Mouse (Mus musculus): ENCODE data around the gene Rgl2. TPM values are rescaled to one million over a fixed set of nuclear protein-coding genes. Genes with fewer than 3 reads are reported as not detected.

The Rgl2 gene
- polyA plus RNA-seq, 2 experiments = 48.7 to 193 TPM

- WGBS = 68% methylated on average over 3 of the region's 3 CpGs
- no peaks in the 10 kb centered on the region for H3K9me3 ChIP-seq (ENCODE audit: control insufficient read depth, low read length)
- H3K9ac ChIP-seq (ENCODE audit: low read depth, low read length, severe bottlenecking) = no peak overlapping the region
- no peak overlapping the region for H3K4me3 ChIP-seq (replicated peaks; ENCODE audit: low read length)
- no peaks in the 10 kb centered on the region for H3K36me3 ChIP-seq (ENCODE audit: control insufficient read depth, insufficient read depth, low read length)
- no peaks in the 10 kb centered on the region for H3K4me1 ChIP-seq (ENCODE audit: control insufficient read depth, insufficient read depth, low read length)
- no peak for TF ChIP-seq POLR2A (IDR thresholded peaks at IDR 0.05; ENCODE audit: borderline replicate concordance, extremely low read depth, insufficient read depth, insufficient read length)
- H3K27me3 ChIP-seq (ENCODE audit: control insufficient read depth, insufficient read depth, low read length) = peaks cover 11% of the 10 kb centered on the region
- H3K27ac ChIP-seq (replicated peaks; ENCODE audit: low read depth, low read length) = no peak overlapping the region
- no peak for DNase-seq (ENCODE audit: low spot score)
- no peak for ATAC-seq (ENCODE audit: low FRiP score, low read depth)
- H3K4me2 ChIP-seq (replicated peaks; ENCODE audit: low read depth, low read length, severe bottlenecking) = no peak overlapping the region
These were observed 44.2 kb downstream of the Rgl2 start for GRCm38 (mm10) chr17:33973572-33973971.

- H3K4me3 ChIP-seq (replicated peaks; ENCODE audit: low read length) = peak overlapping the region; percentile 27
- no peaks in the 10 kb centered on the region for H3K36me3 ChIP-seq (ENCODE audit: control insufficient read depth, insufficient read depth, low read length)
- DNase-seq (ENCODE audit: low spot score) (no peak), ATAC-seq (ENCODE audit: low FRiP score, low read depth) (no peak)
- H3K27me3 ChIP-seq (ENCODE audit: control insufficient read depth, insufficient read depth, low read length) = peaks cover 29% of the 10 kb centered on the region
- 3% methylated on average over 57 of the region's 57 CpGs for WGBS
- H3K27ac ChIP-seq (replicated peaks; ENCODE audit: low read depth, low read length) = no peak overlapping the region
- no peaks in the 10 kb centered on the region for H3K9me3 ChIP-seq (ENCODE audit: control insufficient read depth, low read length)
- peak overlapping the region; percentile 34 for H3K9ac ChIP-seq (ENCODE audit: low read depth, low read length, severe bottlenecking)
- peak overlapping the region; percentile 49 for H3K4me2 ChIP-seq (replicated peaks; ENCODE audit: low read depth, low read length, severe bottlenecking)
- TF ChIP-seq POLR2A (IDR thresholded peaks at IDR 0.05; ENCODE audit: borderline replicate concordance, extremely low read depth, insufficient read depth, insufficient read length) = no peak
- no peaks in the 10 kb centered on the region for H3K4me1 ChIP-seq (ENCODE audit: control insufficient read depth, insufficient read depth, low read length)
These were observed 48.7 kb downstream of the Rgl2 start for GRCm38 (mm10) chr17:33977861-33978557.

- Histone ChIP-seq H3K36me3 (ENCODE audit: control insufficient read depth, insufficient read depth, low read length) (no peaks in the 10 kb centered on the region), H3K9me3 (ENCODE audit: control insufficient read depth, low read length) (no peaks in the 10 kb centered on the region), H3K27ac (replicated peaks; ENCODE audit: low read depth, low read length) (no peak overlapping the region), H3K27me3 (ENCODE audit: control insufficient read depth, insufficient read depth, low read length) (peaks cover 29% of the 10 kb centered on the region), H3K4me2 (replicated peaks; ENCODE audit: low read depth, low read length, severe bottlenecking) (peak overlapping the region; percentile 49), H3K4me3 (replicated peaks; ENCODE audit: low read length) (peak overlapping the region; percentile 27), H3K9ac (ENCODE audit: low read depth, low read length, severe bottlenecking) (peak overlapping the region; percentile 34; the same call in 1 of the 2 replicates), H3K4me1 (ENCODE audit: control insufficient read depth, insufficient read depth, low read length) (no peaks in the 10 kb centered on the region)
- TF ChIP-seq POLR2A (IDR thresholded peaks at IDR 0.05; ENCODE audit: borderline replicate concordance, extremely low read depth, insufficient read depth, insufficient read length) = no peak
- DNase-seq (ENCODE audit: low spot score) (no peak), ATAC-seq (ENCODE audit: low FRiP score, low read depth) (no peak)
- WGBS = 10% methylated on average over 15 of the region's 17 CpGs
These were observed 49.3 kb downstream of the Rgl2 start for GRCm38 (mm10) chr17:33978631-33979031.

GRCm38 (mm10) chr17:33979512-33980050, 50.2 kb downstream of the Rgl2 start:
- Histone ChIP-seq H3K4me2 (replicated peaks; ENCODE audit: low read depth, low read length, severe bottlenecking) (no peak overlapping the region), H3K9ac (ENCODE audit: low read depth, low read length, severe bottlenecking) (no peak overlapping the region), H3K27me3 (ENCODE audit: control insufficient read depth, insufficient read depth, low read length) (peaks cover 29% of the 10 kb centered on the region), H3K27ac (replicated peaks; ENCODE audit: low read depth, low read length) (no peak overlapping the region), H3K4me1 (ENCODE audit: control insufficient read depth, insufficient read depth, low read length) (no peaks in the 10 kb centered on the region), H3K4me3 (replicated peaks; ENCODE audit: low read length) (no peak overlapping the region), H3K36me3 (ENCODE audit: control insufficient read depth, insufficient read depth, low read length) (no peaks in the 10 kb centered on the region), H3K9me3 (ENCODE audit: control insufficient read depth, low read length) (no peaks in the 10 kb centered on the region)
- TF ChIP-seq POLR2A (IDR thresholded peaks at IDR 0.05; ENCODE audit: borderline replicate concordance, extremely low read depth, insufficient read depth, insufficient read length) = no peak
- no peak for DNase-seq (ENCODE audit: low spot score)
- no peak for ATAC-seq (ENCODE audit: low FRiP score, low read depth)
- WGBS = 61% methylated on average over 6 of the region's 6 CpGs

GRCm38 (mm10) chr17:33980181-33981035, 51.1 kb downstream of the Rgl2 start:
- Histone ChIP-seq H3K27ac (replicated peaks; ENCODE audit: low read depth, low read length) (no peak overlapping the region), H3K9me3 (ENCODE audit: control insufficient read depth, low read length) (no peaks in the 10 kb centered on the region), H3K4me1 (ENCODE audit: control insufficient read depth, insufficient read depth, low read length) (no peaks in the 10 kb centered on the region), H3K36me3 (ENCODE audit: control insufficient read depth, insufficient read depth, low read length) (no peaks in the 10 kb centered on the region), H3K9ac (ENCODE audit: low read depth, low read length, severe bottlenecking) (no peak overlapping the region), H3K27me3 (ENCODE audit: control insufficient read depth, insufficient read depth, low read length) (peaks cover 29% of the 10 kb centered on the region), H3K4me3 (replicated peaks; ENCODE audit: low read length) (no peak overlapping the region), H3K4me2 (replicated peaks; ENCODE audit: low read depth, low read length, severe bottlenecking) (peak overlapping the region; percentile 56)
- WGBS = 73% methylated on average over 19 of the region's 19 CpGs
- DNase-seq (ENCODE audit: low spot score) (peak; percentile 14), ATAC-seq (ENCODE audit: low FRiP score, low read depth) (no peak)
- no peak for TF ChIP-seq POLR2A (IDR thresholded peaks at IDR 0.05; ENCODE audit: borderline replicate concordance, extremely low read depth, insufficient read depth, insufficient read length)

Data from limb, embryonic 14.5 days (tissue).